Mouse (Mus musculus) urinary bladder, postnatal 25 days (tissue): Measurements from ENCODE around the gene Rps6kc1.
"Not testable (repeated sequence)": the region's sequence is repeated elsewhere in the genome, so short reads cannot be mapped to it uniquely, and the experiment has no call there.

Experiments used
- DNase-seq: peaks from one replicate; pipeline ENCODE4 v3.0.0; 2022; ENCODE audit warnings: low spot score

The Rps6kc1 gene

DNA sequence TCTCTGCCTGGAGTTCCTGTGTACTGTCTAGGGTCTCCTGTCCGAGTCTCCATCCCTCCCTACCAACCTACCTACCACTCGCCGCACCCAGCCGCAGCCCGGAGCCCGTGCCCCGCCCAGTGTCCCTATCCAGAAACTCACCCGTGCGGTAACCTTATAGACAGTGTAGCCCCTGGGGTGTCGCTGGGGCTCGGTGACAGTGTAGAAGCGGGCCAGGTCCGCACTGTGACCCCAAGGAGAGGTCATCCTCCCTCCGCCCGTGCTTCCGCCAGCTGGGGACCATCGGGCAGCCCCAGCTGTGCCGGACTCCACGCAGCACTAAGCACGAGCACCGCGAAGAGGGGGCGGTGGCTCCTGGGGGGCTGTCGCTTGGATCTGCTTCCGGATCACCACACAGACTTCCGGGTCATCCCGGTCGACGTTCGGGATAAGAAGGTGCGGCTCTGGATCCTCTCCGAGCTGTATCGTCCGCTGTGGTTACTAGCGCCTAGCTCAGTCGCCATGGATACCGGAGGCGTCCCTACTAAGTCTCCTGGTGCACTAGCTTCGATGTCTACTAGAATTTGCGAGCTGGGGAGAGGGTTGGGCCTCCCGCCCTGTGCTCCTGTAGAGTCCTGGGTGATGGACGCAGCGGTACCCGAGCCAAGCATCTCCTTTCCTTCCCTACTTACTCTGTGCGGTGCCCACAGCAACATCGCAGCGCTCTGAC, at the start of gene Rps6kc1:
Rps6kc1 (minus strand) TSS at position 356 of the 709 bp plus-strand sequence.
- peak; percentile 75 for DNase-seq

DNA sequence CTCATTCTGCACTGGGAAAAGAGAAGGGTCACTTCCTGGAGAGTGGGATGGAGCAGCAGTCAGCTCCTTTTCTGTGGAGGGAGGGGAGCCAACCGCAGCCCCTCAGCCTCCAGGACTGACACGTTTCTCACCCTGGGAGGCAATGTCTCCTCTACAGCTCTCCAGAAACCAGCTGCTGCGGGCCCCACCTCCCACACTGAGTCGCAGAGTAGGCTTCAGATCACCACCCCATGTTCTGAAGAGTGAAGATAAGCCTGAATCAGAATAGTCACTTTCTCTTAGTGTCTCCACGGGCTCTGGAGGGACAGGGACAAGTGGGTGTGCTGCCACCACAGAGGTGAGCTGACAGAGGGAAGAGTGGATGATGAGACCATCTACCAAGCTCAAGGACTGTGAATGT, 47.3 kb upstream of the Rps6kc1 start:
- no peak for DNase-seq

DNA sequence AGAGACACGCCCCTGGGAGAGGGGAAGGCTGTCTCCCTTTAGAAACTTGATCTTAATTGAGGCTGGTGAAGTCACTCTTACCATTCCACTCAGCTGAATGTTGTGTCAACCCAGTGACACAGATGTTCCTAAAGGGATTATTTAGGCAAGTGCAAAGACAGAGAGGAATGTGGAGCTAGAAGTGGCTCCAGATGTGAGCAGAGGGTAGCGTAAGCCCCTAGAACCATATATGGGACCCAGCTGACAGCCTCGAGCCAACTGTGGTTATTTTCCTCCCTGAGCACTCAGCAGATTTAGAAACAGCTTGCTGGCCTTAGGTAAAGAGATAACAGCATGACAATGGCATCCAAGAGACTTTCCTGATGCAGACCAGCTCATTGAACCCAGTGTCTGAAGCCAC, 41.4 kb upstream of the Rps6kc1 start:
- DNase-seq, result no peak

DNA sequence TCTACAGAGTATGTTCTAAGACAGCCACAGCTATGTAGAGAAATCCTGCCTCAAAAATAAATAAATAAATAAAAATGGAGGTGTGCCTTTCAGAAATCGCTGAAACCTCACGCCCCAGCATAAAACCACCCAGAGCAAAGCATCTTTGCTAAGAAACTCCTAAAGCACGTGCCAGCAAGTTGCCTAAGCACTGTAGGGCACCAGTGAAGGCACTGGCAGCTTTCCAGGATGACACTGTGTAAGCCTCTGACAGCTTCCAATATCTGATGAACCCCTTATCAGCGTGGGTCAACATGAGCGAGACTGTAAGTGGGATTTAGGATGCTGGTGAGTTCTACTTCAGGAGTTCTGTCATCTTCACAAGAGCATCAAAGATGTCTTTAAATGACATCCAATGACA, 39.4 kb upstream of the Rps6kc1 start:
- no peak for DNase-seq

DNA sequence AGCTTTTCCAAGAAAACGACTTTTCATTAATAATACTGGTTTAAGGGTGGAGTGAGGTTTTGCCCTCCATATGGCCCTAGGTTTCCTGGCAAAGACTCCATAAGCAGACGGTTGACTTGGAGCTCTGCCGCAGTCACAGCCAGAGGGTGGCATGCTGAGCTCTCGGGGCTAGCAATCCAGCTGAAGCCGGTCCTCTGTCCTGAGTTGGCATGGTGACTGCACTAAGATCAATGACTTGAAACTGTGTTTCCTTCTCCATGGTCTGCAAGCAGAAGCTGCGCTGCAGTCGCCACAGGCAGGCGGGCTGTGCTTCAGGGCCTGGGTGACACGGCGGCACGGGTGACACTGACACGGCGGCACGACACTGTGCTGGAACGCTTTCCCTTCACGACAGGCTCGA, 37.3 kb upstream of the Rps6kc1 start:
- no peak for DNase-seq

DNA sequence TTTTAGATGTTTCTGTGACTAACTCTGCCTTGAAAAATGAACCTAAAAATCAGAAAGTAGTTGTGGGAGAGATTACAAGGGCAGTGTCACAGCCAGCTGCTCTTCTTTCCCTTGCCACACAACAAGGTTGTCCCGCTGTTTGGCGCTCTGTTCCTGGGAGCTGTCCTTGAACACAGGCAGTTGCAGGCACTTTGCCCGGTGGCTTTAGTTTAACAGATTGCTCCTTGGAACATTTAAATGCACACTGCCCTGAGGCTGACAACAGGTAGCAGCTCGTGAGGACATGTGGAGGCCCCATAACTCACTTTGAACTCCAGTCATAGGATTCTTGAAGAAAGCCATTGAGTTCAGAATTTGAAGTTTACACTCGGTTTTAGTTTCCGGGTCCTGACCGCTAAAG, 36.9 kb upstream of the Rps6kc1 start:
- no peak for DNase-seq

DNA sequence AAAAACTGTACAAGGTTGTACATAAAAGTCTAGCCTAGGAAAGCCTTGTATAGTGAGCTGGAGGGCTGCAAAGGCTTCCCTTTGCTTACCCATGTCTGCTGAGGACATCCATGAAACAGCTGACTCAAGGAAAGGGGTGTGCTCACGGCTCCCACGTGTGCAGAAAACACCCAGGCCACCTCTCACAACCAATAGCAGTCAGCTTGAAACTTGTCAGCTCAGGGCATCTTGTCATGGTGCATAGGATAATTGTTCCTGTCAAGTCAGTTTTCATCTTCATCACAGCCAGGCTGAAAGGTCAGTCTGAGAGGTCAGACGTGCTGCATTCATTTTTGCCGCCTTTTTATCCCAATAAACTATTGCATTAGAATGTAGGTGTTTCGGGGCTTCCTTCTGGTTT, 36.4 kb upstream of the Rps6kc1 start:
- no peak for DNase-seq

DNA sequence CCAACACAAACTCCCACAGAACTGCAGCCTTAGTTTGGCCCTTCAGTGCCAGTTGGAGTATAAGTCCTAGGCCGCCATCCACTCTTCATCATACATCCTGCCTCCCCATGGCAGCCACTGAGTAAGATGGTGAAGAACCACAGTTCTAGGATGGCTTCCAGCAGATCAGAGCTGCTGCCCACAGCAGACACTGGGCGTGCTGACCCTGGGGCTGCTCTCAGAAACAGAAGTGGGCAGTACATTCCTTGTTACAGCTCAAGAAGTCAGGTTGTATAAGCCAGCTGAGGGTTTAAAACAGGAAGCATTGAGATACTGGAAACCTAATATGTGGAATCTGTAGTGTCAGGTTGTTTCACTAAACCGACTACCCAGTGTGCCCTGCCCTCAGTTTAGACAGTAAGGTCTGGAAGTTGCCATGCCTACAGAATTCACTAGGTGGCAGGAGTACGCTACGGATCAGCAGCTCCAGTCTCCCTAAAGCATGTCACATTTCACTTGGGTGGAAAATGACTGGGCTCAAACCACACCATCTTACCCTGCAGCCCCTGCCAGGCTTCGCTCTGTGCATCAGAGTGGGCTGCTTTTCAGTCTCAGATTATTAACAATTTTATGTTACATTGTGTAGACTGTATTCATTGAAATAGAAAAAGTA, 32.7 kb upstream of the Rps6kc1 start:
- peak; percentile 51 for DNase-seq

DNA sequence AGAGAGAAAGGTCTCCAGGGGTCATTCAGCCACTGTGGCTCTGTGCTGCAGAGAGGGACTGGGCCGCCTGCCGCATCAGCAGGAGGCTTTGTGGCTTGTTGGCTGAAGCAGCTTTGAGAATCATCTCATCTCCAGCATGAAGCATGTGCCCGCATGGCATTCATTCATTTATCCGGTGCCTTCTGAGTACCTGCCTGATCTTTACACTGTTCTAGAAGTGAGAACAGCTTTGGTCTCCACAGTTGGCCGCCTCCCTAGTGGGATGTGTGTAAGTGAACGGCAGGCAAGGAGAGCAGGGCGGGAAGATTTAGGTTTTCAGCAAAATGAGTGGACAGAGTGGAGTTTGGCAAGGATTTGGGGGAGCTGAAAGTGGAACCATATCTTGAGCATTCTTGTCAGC, 28.2 kb upstream of the Rps6kc1 start:
- no peak for DNase-seq

DNA sequence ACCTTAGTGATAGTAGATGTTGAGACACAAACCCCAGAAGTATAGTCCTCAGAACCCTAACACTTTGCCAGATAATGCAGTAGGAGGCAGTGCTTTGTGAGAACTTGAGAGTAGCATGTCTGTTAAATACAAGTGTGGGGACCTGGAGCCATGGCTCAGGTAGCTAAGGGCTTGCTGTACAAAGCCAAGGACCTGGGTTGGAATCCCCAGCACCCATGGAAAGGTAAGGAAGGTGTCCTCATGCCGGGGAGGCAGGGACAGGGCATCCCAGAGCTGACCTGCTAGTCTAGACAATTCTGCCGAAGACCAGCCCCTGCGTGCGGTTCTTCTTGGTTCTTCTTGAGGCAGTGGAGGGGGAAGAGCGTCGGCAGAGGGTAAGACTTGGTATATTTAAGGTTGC, 18.6 kb upstream of the Rps6kc1 start:
- DNase-seq, result no peak

DNA sequence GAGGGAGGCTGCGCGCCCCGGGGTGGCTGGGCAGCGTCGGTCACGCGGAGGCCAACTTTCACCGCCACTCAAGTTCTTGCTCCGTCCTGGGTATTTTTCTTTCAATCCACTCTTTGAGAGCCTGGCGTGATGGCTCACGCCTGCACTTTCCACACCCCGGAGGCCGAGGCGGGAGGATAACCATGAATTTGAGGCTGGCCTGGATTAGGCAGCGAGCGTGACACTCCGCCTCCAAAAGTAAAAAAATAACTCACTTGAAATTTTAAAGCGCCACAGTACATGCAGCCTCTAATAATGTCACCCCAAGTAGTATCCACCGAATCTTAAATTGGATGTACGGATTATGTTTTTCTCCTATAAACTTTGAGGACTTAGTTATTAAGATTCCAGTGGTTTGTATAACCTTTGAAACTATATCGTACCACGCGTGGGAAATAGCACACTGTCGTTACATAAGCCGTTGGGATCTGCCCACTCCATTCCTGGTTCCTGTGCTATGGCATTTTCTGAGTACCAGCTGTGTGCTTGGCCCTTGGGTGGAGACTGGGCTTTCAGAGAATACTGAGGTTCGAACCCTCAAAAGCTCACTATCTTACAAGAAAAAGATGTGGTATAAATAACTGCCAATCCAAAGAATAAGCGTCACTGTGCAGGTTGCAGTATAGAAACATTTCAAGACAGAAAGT, 17.6 kb upstream of the Rps6kc1 start:
- DNase-seq, result peak; percentile 39

DNA sequence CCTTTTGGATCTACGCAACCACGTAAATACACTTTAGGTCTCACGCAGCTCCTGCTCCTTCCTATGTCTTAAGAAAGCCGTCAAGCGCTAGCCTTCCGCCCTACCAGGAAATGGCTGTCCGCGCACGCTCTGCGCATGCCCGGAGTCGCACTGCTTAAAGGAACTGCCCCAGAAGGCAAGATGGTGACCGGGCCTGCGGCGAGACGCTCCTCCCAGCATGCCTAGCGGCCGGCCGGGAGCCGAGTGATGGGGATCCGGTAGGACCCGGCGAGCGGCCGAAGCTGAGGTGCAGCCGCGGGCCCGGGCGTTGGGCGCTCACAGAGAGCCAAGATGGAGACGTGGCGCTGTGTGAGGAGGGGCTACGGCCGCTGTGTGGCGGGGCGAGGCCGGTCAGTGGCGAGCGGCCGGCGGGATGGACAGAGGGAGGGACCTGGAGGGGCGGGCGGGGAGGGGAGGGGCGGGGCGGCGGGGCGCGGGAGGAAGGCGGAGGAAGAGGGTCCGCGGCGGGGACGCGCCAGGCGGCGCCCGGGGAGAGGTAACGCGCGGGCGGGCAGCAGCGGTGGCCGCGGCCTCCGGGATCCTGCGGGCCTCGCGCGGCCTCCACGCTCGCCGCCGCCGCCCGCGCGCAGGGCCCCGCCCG, 16.9 kb upstream of the Rps6kc1 start:
- peak; percentile 97 for DNase-seq

DNA sequence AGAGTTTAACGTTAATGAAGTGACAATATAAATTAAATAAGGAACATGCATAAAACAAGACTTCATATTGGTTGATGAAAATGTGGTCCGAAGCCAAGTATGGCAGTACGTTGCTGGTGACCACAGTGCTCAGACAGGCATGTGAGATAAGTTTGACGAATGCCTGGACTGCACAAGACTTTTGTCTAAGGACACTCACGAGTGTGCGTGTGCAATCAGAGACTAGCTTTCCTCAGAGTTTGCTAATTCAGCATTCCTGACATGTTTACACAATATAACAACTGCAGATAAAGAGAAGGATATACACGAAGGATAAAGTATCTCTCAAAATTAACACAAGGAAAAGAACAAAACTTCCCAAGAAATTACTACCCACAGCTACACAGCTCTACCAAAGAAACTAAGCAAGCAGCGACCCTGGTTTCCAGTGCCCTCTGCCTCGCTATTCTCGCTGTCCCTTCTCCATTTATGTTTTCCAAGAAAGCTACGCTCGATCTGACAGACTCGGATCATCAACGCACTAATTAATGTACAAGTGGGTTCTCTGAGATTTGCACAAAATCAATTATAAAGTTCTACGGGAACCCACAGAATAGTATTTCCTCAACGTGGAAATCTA, 16.3 kb upstream of the Rps6kc1 start:
- DNase-seq, result no peak

DNA sequence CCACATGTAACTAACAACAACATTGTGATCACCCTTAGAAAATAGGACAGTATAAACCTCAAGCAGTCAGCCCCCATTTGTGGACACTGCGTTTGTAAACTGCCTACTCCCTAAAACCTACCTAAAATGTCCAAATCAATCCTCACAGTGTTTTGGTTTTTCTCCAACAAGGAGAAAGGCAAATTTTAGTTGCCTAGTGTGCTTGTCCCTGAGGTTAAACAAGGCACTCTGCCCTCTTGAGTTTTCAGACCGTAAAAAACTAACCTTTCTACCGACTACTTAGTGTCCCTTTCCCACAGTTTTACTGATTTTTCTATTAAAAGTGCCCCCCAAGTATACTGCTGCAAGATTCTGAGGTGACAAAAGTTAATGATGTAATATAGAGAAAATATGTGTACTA, 15.7 kb upstream of the Rps6kc1 start:
- no peak for DNase-seq

DNA sequence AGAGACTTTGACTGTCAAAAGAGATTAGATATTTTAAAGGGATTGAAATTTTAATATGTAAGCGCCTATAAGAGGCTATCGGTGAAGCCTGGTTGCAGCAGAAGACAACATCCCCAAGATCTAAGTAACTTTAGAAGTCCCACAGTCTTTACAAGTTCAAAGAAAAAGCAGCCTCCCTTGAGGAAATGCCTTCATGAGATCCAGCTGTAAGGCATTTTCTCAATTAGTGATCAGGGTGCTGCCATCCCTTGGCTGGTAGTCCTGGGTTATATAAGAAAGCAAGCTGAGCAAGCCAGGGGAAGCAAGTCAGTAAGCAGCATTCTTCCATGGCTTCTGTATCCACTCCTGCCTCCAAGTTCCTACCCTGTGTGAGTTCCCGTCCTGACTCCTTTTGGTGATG, 13.2 kb upstream of the Rps6kc1 start, which contains the start of gene Angel2:
Angel2 (plus strand) TSS at position 301 of the 400 bp plus-strand sequence.
- not testable (repeated sequence) for DNase-seq

DNA sequence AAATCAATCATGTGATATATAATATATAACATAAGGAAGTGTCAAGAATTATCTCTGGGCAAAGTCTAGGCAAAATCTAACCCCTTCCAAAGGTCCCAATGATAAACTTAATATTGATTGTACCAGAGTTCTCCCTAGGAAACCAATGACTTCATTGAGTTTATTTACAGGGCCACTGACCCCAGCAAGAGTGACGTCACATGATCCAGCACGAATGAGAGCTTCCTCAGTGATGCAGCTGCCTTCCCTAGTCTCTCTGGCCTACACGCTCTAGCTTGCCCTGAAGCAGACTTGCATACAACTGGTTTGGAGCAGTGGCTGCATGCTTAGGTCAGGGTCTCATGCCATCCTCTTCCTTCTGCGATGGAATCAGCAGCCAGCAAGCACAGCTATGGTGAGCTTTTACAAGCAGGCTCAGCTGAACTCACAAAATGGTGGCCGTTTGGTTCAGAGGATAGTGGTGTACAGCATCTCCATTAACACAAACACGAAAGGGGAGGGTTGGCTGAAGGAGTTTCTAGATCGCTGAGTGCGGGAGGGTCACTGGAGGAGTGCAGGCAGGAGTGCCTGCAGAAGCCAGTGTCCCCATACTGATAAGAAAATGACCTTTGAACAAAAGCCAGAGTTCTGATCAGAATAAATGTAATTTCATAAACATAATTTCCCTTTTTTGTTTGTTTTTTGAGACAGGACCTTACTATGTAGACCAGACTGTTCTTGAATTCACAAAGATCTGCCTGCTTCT, 8.3 kb upstream of the Rps6kc1 start:
- DNase-seq, result no peak

DNA sequence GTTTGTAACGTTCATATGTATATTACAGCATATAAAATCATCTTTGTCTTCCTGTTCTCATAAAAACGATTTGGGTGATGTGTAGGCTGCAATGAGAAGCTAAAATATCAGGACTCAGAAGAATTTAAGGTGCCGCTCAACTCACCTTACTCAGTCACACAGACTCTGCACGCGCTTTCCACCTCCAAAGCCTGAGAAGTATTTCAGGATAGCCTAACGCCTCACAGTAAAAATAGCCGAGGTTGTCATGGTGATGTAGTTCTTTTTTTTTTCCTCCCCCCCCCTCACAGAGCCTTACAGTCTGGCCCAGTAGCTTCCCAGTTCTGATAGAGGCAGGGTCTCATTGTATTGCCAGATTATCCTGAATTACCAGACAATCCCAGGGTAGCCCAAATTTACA, 7.4 kb upstream of the Rps6kc1 start:
- no peak for DNase-seq

DNA sequence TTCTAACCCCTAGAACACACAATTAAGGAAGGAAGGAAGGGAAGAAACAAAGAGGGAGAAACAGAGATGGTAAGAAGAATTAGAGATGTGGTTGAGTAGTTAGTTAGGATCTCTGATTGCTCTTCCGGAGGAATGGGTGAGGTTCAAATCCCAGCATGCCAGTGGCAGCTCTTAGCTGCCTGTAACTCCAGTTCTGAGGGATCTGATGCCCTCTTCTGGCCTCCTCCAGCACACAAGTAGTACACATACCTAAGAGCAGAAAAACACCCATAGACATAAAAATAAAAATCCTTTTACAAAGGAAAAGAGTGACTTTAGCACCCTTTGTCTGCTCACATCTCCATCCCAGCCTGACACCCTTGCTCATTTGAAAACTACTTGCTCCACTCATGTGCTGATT, 1.1 kb upstream of the Rps6kc1 start:
- no peak for DNase-seq

DNA sequence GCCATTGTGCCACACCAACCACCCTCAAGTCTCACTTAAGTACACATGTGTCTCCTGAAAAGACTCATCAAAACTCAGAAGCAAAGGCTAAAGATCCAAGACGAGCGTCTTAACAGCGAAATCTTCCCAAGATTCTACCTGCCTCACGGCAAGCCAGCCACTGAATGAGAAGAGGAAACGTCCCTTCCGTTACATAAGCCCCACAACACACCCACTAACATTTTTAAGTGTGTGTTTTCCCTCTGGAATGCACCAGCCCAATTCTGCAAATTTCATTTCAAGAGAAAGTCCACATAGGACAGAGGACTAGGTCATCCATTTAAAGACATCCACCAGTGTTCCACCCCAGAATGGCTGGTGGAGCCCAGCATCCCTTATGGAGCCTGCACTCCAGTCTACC, 734 bp downstream of the Rps6kc1 start:
- no peak for DNase-seq

DNA sequence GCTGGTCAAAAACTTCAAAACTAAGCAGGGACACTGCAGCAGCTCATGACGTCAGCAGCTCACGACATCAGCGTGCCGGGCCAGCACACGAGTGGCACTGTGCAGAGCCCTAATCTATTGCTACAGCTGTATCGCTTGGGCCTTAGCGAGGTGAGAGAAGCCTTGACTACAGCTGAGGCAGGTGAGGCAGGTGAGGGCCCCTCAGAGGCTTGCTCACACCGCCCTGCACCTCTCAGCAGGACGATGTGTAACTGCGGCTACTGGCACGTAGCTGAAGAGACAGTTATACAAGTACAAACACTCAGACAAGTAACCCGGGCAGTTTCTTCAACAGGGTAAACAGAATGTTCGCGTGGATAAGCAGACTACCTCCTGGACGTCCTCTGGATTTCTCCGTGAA, 6.9 kb downstream of the Rps6kc1 start:
- DNase-seq, result no peak

DNA sequence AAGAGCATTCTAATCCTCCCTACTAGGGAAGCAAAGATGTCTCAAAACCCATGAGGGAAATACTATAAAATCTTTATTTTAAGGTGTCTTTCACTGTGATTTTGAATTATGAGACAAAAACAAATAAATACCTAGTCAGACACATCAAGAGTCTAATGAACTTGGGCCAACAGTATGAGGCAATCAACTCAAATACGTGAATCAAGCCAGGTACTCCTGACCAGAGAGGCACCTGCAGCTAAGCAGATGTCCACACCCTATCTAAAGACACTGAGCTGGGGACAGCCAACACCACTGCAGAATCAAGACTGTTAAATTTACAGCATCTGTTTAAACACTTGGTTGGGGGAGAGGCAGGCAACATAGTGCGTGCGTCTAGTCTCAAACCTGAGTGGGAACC, 7.4 kb downstream of the Rps6kc1 start:
- no peak for DNase-seq

DNA sequence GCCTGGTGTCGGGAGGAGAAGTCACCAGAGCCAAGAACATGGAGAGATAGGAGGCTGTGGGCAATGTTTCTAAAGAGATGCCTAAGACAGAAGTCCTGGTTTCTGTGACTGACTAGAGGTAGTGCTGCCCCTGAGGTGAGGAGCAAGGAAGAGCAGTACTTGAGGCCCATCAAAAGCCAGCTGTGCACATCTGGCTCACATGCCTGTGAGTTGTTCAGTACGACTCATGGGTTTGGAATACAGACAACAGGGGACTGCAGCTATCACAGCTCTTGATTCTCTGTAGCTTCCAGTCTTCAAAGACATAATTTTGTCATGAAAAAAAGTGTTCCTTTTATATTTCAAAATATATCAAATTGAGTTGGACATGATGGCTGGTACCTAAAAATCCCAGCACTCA, 10.5 kb downstream of the Rps6kc1 start:
- DNase-seq, result no peak
